Mouse (Mus musculus): ENCODE results near the gene Tbc1d10a.

The Tbc1d10a gene

DNA sequence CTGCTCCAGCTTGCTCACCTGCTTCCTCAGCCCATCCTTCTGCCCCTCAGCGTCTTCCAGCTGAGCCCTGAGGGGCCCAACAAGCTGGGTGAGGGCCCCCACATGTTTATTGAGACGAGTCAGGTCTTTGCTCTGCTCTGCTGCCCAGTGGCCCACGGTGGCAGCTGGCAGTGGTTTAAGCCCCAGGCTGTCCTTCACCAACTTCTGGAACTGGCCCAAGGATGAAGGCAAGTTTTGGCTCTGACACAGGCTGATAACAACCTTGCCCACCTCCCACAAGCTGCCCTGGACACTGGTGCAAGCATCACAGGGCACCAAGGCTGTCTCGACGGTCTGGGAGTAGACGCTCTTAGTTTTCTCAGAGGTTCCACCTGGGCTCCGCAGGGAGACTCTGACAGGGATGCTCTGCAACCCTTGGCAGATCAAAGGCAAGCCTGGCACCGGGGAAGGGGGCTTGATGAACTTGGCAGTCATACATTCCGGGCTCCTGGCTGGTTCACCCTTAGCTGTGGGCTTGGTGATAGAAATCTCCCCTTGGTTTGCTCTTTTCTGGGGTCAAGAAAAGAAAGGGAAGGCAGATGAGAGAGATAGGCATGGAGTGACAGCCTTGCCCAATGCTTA, 37.9 kb upstream of the Tbc1d10a start:
- Histone ChIP-seq H3K9me3 (ENCODE audit: low read length) (no peaks in the 10 kb centered on the region), H3K4me1 (replicated peaks; ENCODE audit: low read depth, low read length) (peaks cover 26% of the 10 kb centered on the region), H3K36me3 (ENCODE audit: insufficient read depth, low read length) (no peaks in the 10 kb centered on the region), H3K27me3 (ENCODE audit: insufficient read depth, low read length) (no peaks in the 10 kb centered on the region), H3K4me3 (replicated peaks; ENCODE audit: low read length) (no peak overlapping the region)
- no peak for TF ChIP-seq CTCF (conservative IDR thresholded peaks at IDR 0.05; ENCODE audit: low read length)
- TF ChIP-seq POU5F1 (IDR thresholded peaks at IDR 0.05; ENCODE audit: borderline replicate concordance, low read length) = no peak
- no peak for TF ChIP-seq NANOG (IDR thresholded peaks at IDR 0.05; ENCODE audit: borderline replicate concordance, low read length)

DNA sequence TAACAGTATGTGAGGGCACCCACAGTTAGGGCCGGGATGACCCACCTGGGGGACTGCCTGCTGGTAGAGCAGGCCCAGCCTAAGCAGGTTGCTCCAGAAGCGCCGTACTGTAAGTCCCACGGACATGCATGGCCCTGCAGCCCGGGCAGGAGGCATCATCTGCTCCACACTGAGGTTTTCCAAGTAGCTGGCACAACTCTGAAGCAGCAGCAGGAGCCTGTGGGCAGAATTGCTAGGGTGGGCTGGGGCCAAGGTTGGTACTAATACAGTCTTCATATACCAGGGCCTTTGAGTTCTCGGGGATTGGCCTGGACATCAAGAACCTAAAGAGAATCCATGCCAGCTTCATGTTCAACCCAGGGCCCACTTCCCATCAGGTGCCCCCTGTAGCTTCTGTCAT, 36.7 kb upstream of the Tbc1d10a start:
- Histone ChIP-seq H3K9me3 (ENCODE audit: low read length) (0 out of 2 replicates have a peak, but pooled peaks cover 3% of the 10 kb centered on the region), H3K36me3 (ENCODE audit: insufficient read depth, low read length) (no peaks in the 10 kb centered on the region), H3K27me3 (ENCODE audit: insufficient read depth, low read length) (no peaks in the 10 kb centered on the region), H3K4me3 (replicated peaks; ENCODE audit: low read length) (no peak overlapping the region), H3K4me1 (replicated peaks; ENCODE audit: low read depth, low read length) (peaks cover 17% of the 10 kb centered on the region; the same call in 1 of the 2 replicates)
- no peak for TF ChIP-seq CTCF (conservative IDR thresholded peaks at IDR 0.05; ENCODE audit: low read length)
- TF ChIP-seq NANOG (IDR thresholded peaks at IDR 0.05; ENCODE audit: borderline replicate concordance, low read length) = no peak
- no peak for TF ChIP-seq POU5F1 (IDR thresholded peaks at IDR 0.05; ENCODE audit: borderline replicate concordance, low read length)

DNA sequence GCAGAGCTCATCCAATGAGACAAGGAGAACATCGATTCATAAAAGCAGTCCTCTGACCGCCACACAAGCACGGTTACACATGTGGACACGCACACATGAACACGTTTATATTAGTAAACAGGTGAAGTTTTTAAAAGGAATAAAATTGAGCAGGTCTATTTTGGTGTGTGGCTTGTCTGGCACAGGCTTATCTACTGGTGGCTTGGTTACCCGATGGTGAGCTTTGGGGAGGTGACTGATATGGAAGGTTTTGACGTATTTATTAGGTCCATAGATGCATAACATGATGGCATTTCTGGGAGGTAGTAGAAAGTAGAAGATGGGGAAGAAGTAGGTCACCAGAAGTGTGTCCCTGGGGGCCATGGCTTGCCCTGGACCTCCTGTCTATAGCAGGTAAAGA, 32.9 kb upstream of the Tbc1d10a start:
- TF ChIP-seq POU5F1 (IDR thresholded peaks at IDR 0.05; ENCODE audit: borderline replicate concordance, low read length) = no peak
- no peak for TF ChIP-seq NANOG (IDR thresholded peaks at IDR 0.05; ENCODE audit: borderline replicate concordance, low read length)
- TF ChIP-seq CTCF (conservative IDR thresholded peaks at IDR 0.05; ENCODE audit: low read length) = no peak
- Histone ChIP-seq H3K4me1 (replicated peaks; ENCODE audit: low read depth, low read length) (no peaks in the 10 kb centered on the region), H3K9me3 (ENCODE audit: low read length) (0 out of 2 replicates have a peak, but pooled peaks cover 3% of the 10 kb centered on the region), H3K36me3 (ENCODE audit: insufficient read depth, low read length) (no peaks in the 10 kb centered on the region), H3K4me3 (replicated peaks; ENCODE audit: low read length) (no peak overlapping the region), H3K27me3 (ENCODE audit: insufficient read depth, low read length) (no peaks in the 10 kb centered on the region)

DNA sequence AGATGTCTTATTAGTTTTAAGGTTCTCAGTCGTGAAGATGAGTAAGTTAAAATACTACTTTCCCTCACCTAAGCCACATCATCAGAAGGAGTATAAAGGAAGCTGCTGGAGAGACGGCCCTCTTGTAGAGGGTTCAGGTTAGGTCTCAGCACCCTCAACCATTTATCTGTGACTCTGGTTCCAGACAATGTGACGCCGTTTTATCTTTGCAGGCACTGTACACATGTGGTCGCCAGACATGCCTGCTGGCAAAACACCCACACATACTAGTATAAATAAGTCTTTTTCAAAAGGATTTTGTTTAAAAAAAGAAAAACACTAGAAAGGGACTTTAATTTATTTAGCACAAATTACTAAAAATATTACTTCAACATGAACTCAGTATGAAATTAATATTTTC, 30.9 kb upstream of the Tbc1d10a start:
- no peaks in the 10 kb centered on the region for H3K27me3 ChIP-seq (ENCODE audit: insufficient read depth, low read length)
- H3K4me3 ChIP-seq (replicated peaks; ENCODE audit: low read length) = no peak overlapping the region
- H3K4me1 ChIP-seq (replicated peaks; ENCODE audit: low read depth, low read length) = peaks cover 9% of the 10 kb centered on the region
- H3K36me3 ChIP-seq (ENCODE audit: insufficient read depth, low read length) = no peaks in the 10 kb centered on the region
- H3K9me3 ChIP-seq (ENCODE audit: low read length) = 0 out of 2 replicates have a peak, but pooled peaks cover 3% of the 10 kb centered on the region
- no peak for TF ChIP-seq NANOG (IDR thresholded peaks at IDR 0.05; ENCODE audit: borderline replicate concordance, low read length)
- no peak for TF ChIP-seq CTCF (conservative IDR thresholded peaks at IDR 0.05; ENCODE audit: low read length)
- TF ChIP-seq POU5F1 (IDR thresholded peaks at IDR 0.05; ENCODE audit: borderline replicate concordance, low read length) = no peak

DNA sequence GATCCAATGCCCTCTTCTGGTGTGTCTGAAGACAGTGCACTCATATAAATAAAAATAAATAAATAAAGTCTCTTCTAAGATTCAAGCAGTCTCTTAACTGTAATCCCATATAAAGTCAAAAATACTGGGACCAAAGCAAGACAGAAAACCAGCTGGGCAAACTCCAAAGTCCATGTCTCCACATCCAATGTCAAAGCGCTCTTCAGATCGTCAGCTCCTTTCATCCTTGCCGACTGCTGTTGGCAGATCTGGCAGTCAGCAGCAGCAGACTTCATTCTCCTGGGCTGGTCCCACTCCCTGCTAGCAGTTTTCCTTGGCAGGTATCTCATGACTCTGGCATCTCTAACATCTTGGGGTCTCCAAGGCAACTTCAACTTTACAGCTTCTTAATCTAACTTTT, 27.9 kb upstream of the Tbc1d10a start:
- Histone ChIP-seq H3K4me1 (replicated peaks; ENCODE audit: low read depth, low read length) (peaks cover 38% of the 10 kb centered on the region), H3K4me3 (replicated peaks; ENCODE audit: low read length) (no peak overlapping the region), H3K9me3 (ENCODE audit: low read length) (0 out of 2 replicates have a peak, but pooled peaks cover 3% of the 10 kb centered on the region), H3K27me3 (ENCODE audit: insufficient read depth, low read length) (no peaks in the 10 kb centered on the region), H3K36me3 (ENCODE audit: insufficient read depth, low read length) (peaks cover 28% of the 10 kb centered on the region)
- TF ChIP-seq CTCF (conservative IDR thresholded peaks at IDR 0.05; ENCODE audit: low read length) (no peak), NANOG (IDR thresholded peaks at IDR 0.05; ENCODE audit: borderline replicate concordance, low read length) (no peak), POU5F1 (IDR thresholded peaks at IDR 0.05; ENCODE audit: borderline replicate concordance, low read length) (no peak)

DNA sequence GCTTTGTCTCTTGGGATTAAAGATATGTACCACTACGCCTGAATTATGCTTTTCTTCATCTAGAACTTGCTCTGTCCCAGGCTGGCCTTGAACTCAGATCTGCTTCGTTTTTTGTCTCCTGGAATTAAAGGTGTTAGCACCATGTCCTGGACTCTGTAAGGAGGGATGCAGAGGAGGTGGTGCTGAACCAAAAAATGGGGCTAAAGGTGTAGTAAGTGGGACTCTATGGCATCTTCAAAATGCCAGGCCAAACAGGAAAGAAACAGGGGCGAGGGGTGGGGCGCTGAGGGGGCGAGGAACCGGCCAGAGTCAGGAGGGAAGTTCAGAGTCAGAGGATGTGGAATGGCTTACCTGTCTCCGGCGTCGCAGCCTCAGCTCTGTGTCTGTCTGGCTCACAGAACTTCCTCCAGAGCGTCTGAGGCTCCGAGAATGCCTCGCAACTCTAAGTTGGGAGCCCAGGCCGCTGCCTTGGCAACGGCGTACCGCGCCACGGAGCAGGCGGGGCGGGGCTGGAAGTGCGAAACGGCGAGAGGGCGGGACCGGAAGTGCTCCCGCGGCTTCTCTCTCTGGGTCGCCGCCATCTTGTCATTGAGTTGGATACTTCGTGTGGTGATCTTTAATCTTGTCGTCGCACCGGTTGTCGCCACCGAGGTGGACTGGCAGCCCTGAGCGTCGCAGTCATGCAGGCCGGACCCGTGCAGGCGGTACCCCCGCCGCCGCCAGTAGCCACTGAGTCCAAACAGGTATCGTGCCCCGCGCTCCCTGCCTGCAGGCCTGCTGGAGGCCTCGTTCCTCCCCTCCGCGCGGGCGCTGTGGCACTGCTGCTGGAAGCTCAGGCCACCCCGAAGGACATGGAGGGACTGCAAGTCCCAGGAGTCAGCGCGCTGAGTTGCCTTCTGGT, 26.5 kb upstream of the Tbc1d10a start, which contains the start of the genes Ccdc157 and Sf3a1:
TSS of gene Ccdc157 (minus strand) at position 486 of the 901 bp plus-strand sequence.
TSS of gene Sf3a1 (plus strand) at position 543 of the 901 bp plus-strand sequence.
- H3K4me1 ChIP-seq (replicated peaks; ENCODE audit: low read depth, low read length) = peaks cover 51% of the 10 kb centered on the region
- peaks cover 42% of the 10 kb centered on the region for H3K36me3 ChIP-seq (ENCODE audit: insufficient read depth, low read length)
- no peaks in the 10 kb centered on the region for H3K27me3 ChIP-seq (ENCODE audit: insufficient read depth, low read length)
- H3K4me3 ChIP-seq (replicated peaks; ENCODE audit: low read length) = peak within 1 kb of the TSS; percentile 96
- TF ChIP-seq POU5F1 (IDR thresholded peaks at IDR 0.05; ENCODE audit: borderline replicate concordance, low read length) (no peak), CTCF (conservative IDR thresholded peaks at IDR 0.05; ENCODE audit: low read length) (no peak)
- no peaks in the 10 kb centered on the region for H3K9me3 ChIP-seq (ENCODE audit: low read length)

GRCm38 (mm10) chr11:4160758-4161480, 25.7 kb upstream of the Tbc1d10a start:
- peak overlapping the region; percentile 96 for H3K4me3 ChIP-seq (replicated peaks; ENCODE audit: low read length)
- peaks cover 51% of the 10 kb centered on the region for H3K4me1 ChIP-seq (replicated peaks; ENCODE audit: low read depth, low read length)
- no peaks in the 10 kb centered on the region for H3K27me3 ChIP-seq (ENCODE audit: insufficient read depth, low read length)
- H3K36me3 ChIP-seq (ENCODE audit: insufficient read depth, low read length) = peaks cover 50% of the 10 kb centered on the region
- TF ChIP-seq NANOG (IDR thresholded peaks at IDR 0.05; ENCODE audit: borderline replicate concordance, low read length) (no peak), CTCF (conservative IDR thresholded peaks at IDR 0.05; ENCODE audit: low read length) (no peak), POU5F1 (IDR thresholded peaks at IDR 0.05; ENCODE audit: borderline replicate concordance, low read length) (no peak)
- H3K9me3 ChIP-seq (ENCODE audit: low read length) = no peaks in the 10 kb centered on the region

DNA sequence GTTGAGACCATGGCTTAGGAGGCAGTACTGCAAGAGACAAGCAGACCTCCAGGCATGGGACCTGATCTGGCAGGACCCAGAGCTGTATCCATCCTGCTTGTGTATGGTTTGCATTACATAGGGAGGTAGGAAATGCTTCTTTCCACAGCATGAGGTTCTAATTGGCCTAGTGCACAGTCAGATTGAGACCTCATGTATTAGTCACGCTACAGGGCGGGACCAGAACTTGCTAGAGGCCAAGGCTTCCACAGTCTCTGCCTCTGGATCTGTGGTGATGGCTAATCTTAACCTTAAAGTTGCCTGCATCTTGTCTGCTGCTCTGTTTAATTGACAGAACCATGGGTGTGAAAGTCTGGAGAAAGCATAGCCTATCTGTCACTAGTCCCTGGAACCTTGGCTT, 21.9 kb upstream of the Tbc1d10a start:
- Histone ChIP-seq H3K9me3 (ENCODE audit: low read length) (no peaks in the 10 kb centered on the region), H3K36me3 (ENCODE audit: insufficient read depth, low read length) (peaks cover 88% of the 10 kb centered on the region), H3K4me3 (replicated peaks; ENCODE audit: low read length) (no peak overlapping the region), H3K27me3 (ENCODE audit: insufficient read depth, low read length) (no peaks in the 10 kb centered on the region), H3K4me1 (replicated peaks; ENCODE audit: low read depth, low read length) (peaks cover 45% of the 10 kb centered on the region)
- TF ChIP-seq NANOG (IDR thresholded peaks at IDR 0.05; ENCODE audit: borderline replicate concordance, low read length) = no peak
- no peak for TF ChIP-seq POU5F1 (IDR thresholded peaks at IDR 0.05; ENCODE audit: borderline replicate concordance, low read length)
- no peak for TF ChIP-seq CTCF (conservative IDR thresholded peaks at IDR 0.05; ENCODE audit: low read length)
